Mouse (Mus musculus) left cerebral cortex, adult 2 months (tissue): ENCODE measurements at regions not wholly inside any gene's neighbourhood (a gene's known extent, or its start where the extent isn't known, plus 50 kb on each side); places are given as distances from the start of the nearest gene placed in this dataset.

Source experiments
- DNase-seq, 2 experiments: peaks; one replicate each; pipeline ENCODE4 v3.0.0; 2021 to 2022; ENCODE audit warnings: low spot score in 2 of 2, mixed read lengths in 1 of 2; ENCODE audit errors: extremely low spot score in 1 of 2
- H3K27ac ChIP-seq: fragments of 200-600 bp; 2 replicates; pipeline ENCODE4 v1.8.1; 2022
- H3K4me3 ChIP-seq: fragments of 200-600 bp; 2 replicates; pipeline ENCODE4 v1.8.1; 2022
- CTCF ChIP-seq: fragments of 200-600 bp; IDR thresholded peaks from 2 replicates; pipeline ENCODE4 v1.8.1; 2022; ENCODE audit warnings: antibody characterized with exemption, mild to moderate bottlenecking, moderate library complexity
- intact Hi-C: fragments of 180-260 bp; cut with DNase I; formaldehyde crosslinking; loops from one replicate; pipeline ENCODE4 v1.15.1; 2025

- Histone ChIP-seq H3K4me3 (no peak overlapping the region), H3K27ac (no peak overlapping the region)
- intact Hi-C loops = no loop called here
- no peak for TF ChIP-seq CTCF
- DNase-seq = no peak
Measured at GRCm38 (mm10) chr13:98579731-98580130, 57.5 kb downstream of the Tmem174 start.

- Histone ChIP-seq H3K4me3 (no peak overlapping the region), H3K27ac (no peak overlapping the region)
- TF ChIP-seq CTCF = no peak
- intact Hi-C loops = no loop called here
- DNase-seq = no peak
Measured at GRCm38 (mm10) chr13:98578426-98579066, 58.7 kb downstream of the Tmem174 start.

GRCm38 (mm10) chr13:98576061-98576460, 61.1 kb downstream of the Tmem174 start:
- no peak for DNase-seq
- H3K4me3 ChIP-seq = no peak overlapping the region
- no peak for TF ChIP-seq CTCF
- no peak overlapping the region for H3K27ac ChIP-seq
- intact Hi-C loops = no loop called here

GRCm38 (mm10) chr13:98574057-98574323, 63.2 kb downstream of the Tmem174 start:
- DNase-seq = no peak
- Histone ChIP-seq H3K4me3 (no peak overlapping the region), H3K27ac (no peak overlapping the region)
- TF ChIP-seq CTCF = no peak
- intact Hi-C loops = loop anchor here (5.0 kb wide), 2 partner anchors 207 to 222 kb away; partner anchors contain the start of gene Foxd1

GRCm38 (mm10) chr13:98573261-98574056, 63.8 kb downstream of the Tmem174 start:
- Histone ChIP-seq H3K27ac (peak overlapping the region; percentile 4; the same call in 1 of the 2 replicates), H3K4me3 (peak overlapping the region; percentile 40)
- peak in 1 of 2 experiments; percentile 24 for DNase-seq
- no peak for TF ChIP-seq CTCF
- intact Hi-C loops = loop anchor here (5.0 kb wide), 2 partner anchors 206 to 221 kb away; partner anchors contain the start of gene Foxd1

GRCm38 (mm10) chr13:98572581-98573260, 64.5 kb downstream of the Tmem174 start:
- TF ChIP-seq CTCF = no peak
- H3K4me3 ChIP-seq = peak overlapping the region; percentile 40
- intact Hi-C loops = loop anchor here (5.0 kb wide), 2 partner anchors 205 to 220 kb away; partner anchors contain the start of gene Foxd1
- peak overlapping the region; percentile 32; the same call in 1 of the 2 replicates for H3K27ac ChIP-seq
- DNase-seq = no peak

- H3K4me3 ChIP-seq = peak overlapping the region; percentile 40; the same call in 1 of the 2 replicates
- 0 out of 2 replicates have a peak overlapping the region, but pooled peaks have one; percentile 32 for H3K27ac ChIP-seq
- DNase-seq = no peak
- intact Hi-C loops = loop anchor here (5.0 kb wide), 2 partner anchors 205 to 220 kb away; partner anchors contain the start of gene Foxd1
- TF ChIP-seq CTCF = no peak
Measured at GRCm38 (mm10) chr13:98572011-98572570, 65.1 kb downstream of the Tmem174 start.

GRCm38 (mm10) chr13:98571051-98571450, 66.2 kb downstream of the Tmem174 start:
- no peak for TF ChIP-seq CTCF
- intact Hi-C loops = loop anchor here (5.0 kb wide), 2 partner anchors 204 to 219 kb away; partner anchors contain the start of gene Foxd1
- Histone ChIP-seq H3K27ac (no peak overlapping the region), H3K4me3 (no peak overlapping the region)
- DNase-seq = no peak

GRCm38 (mm10) chr13:98555693-98556092, 63.9 kb upstream of the Gm10320 start:
- intact Hi-C loops = no loop called here
- TF ChIP-seq CTCF = no peak

GRCm38 (mm10) chr13:98551471-98552020, 59.7 kb upstream of the Gm10320 start:
- no peak overlapping the region for H3K27ac ChIP-seq
- no peak for DNase-seq
- no peak overlapping the region for H3K4me3 ChIP-seq
- intact Hi-C loops = no loop called here
- TF ChIP-seq CTCF = no peak

More at GRCm38 (mm10) chr13:98555693-98556092, 63.9 kb upstream of the Gm10320 start:
- Histone ChIP-seq H3K4me3 (no peak overlapping the region), H3K27ac (no peak overlapping the region)
- no peak for DNase-seq

- no peak for DNase-seq
- intact Hi-C loops = no loop called here
- Histone ChIP-seq H3K4me3 (no peak overlapping the region), H3K27ac (no peak overlapping the region)
- no peak for TF ChIP-seq CTCF
Measured at GRCm38 (mm10) chr13:98547223-98547622, 55.4 kb upstream of the Gm10320 start.
